Mouse (Mus musculus): ENCODE results near the gene Gm21969. TPM values are rescaled to one million over a fixed set of nuclear protein-coding genes. Genes with fewer than 3 reads are reported as not detected.

The Gm21969 gene
- total RNA-seq, 2 experiments from 2014 or later = 0.12 TPM; not detected in 1

DNA sequence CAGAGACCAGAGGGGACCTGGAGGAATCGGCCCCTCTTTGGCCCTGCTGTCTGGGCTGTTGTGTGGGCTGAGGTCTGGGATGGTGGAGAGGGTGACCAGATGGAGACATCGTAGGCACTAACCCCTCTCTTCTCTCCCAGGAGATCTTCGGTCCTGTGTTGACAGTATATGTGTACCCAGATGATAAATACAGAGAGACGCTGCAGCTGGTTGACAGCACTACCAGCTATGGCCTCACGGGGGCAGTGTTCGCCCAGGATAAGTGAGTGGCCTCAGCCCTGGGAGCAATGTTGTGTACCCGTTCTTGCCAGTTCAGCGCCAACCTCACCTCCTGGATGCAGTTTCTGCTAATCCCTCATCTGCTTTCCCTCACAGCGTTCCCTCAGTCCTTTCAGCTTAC is 41.0 kb downstream of the Gm21969 start:
- intact Hi-C loops (cut with DNase I) = loop anchor here (5.0 kb wide), 1 partner anchor 213 kb away; no protein-coding TSS in a partner anchor
- peak; percentile 86 for DNase-seq

DNA sequence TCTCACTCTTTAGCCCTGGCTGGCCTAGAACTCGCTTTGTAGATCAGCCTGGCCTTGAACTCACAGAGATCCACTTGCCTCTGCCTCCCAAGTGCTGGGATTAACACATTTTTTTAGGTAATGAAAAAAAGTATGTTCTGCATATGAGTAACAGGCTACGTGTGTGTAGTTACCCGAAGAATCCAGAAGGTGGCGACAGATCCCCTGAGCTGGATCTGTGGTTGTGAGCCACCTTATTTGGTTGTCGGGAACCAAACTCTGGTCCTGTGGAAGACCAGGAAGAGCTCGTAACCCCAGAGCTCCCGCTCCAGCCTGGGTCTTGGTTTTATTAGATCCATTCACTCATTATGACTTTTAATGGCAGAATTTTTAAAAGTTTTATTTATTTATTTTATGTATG is 43.9 kb downstream of the Gm21969 start:
- no peak for DNase-seq
- intact Hi-C loops (cut with DNase I) = no loop called here

DNA sequence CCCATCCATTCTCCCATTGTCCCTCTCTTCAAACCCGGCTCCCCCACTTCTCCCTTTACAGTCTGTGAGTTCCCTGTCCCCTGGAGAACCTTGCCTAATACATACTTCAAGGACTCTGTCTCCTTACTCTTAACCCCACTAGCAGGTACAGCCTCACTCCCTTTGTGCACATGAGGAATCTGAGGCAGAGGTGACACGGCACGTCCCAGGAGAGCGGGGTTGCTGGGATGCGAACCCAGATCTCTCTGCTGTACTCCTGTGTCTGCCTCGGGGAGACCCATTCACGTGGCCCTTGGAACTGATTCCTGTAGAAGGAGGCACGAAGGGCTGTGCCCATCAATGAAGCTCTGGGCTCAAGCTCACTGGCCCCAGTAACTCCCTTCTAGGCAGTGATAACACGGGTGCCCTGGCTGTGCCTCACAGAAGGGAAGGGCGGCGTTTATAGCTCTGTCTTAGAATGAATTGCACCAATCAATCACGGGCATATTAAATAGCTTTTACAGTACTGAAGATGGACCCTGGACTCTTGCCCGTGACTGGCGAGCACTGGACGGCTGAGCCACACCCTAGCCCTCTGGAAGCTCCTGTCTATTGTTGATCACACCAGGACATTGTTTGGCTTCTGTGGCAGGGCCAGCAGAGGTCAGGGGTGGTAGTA is 47.2 kb downstream of the Gm21969 start:
- intact Hi-C loops (cut with DNase I) = no loop called here
- DNase-seq = no peak

DNA sequence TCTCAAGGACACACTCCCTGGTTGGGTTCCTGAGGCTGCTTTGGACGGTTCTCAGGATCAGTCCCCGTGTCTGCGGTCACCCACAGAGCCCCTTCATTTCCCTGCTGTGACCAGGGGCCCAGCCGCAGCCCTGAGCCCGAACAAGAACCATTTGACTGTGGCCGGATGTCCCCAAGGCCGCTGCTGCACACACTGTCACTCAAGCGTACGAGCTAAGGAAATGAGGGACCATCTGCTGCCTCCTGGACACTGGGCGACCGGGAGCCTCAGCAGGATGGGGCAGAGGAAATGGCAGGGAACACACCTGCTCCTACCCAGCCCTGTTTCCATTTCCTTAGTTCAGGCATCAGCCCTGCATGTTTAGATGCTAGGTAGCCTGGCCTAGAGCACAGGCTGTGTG is 47.9 kb downstream of the Gm21969 start:
- intact Hi-C loops (cut with DNase I) = no loop called here
- DNase-seq = no peak

DNA sequence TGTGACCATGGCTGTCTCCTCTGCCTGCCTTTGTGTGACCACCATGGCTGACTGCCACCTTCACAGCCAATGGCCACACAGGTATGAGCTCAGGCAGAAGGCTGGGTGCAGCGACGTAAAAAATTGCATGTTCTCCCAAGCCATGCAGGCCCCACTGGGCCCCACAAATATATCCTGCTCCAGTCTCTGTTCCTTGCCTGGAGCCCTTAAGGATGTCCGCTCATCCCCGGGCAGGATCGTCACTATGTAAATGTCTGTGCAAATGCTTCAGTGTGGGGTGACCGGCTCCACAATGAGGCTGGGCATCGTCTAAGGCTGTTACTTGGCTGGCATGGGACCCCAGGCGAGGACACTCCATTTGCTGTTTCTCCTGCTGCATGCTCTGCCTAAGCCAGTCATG is 50.3 kb downstream of the Gm21969 start, which contains the start of gene Tas1r2:
TSS of gene Tas1r2 (plus strand) at position 301 of the 400 bp plus-strand sequence.
- intact Hi-C loops (cut with DNase I) = no loop called here
- DNase-seq = no peak

GRCm38 (mm10) chr4:139661897-139662296 is 58.9 kb downstream of the Gm21969 start:
- peak; percentile 77 for DNase-seq
- intact Hi-C loops (cut with DNase I) = no loop called here

GRCm38 (mm10) chr4:139667632-139668031 is 64.6 kb downstream of the Gm21969 start:
- no peak for DNase-seq
- intact Hi-C loops (cut with DNase I) = no loop called here

DNA sequence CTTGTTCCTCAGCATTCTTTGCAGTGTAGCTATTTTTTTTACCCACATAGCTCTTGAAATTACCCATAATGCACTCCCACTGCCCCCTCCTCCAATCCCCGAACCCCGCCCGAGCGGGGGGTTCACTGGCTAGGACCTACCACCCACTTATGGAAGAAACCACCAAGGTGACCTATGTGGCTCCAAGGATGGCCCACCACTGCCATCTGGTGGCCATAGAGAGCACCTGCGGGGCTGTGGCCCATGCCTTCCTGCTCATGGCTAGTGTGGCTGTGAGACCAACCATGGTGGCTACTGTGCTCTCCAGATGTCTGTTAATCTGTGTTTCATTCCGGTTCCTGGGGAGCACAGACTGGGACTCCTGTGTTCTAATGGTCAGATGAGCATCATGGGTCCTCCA is 66.9 kb downstream of the Gm21969 start:
- peak; percentile 66 for DNase-seq

DNA sequence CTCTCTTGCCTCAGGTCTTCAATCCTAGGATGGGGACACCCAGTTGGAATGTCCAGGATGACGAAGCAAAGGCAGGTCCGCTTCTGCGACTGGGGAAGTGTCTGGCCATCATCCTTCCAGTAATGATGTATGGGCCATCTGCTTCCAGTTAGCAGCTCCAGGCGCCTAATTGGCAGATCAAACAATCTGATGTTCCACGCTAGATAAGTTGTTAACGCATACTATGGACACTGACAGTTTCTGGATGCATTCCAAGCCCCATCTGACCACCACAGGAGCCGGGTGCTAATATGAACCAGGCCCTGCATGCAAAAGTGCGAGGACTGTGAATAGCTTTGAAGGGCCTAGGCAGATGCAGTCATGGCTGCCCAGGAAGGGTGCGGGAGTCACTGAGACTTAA is 72.7 kb downstream of the Gm21969 start:
- DNase-seq = peak; percentile 26
- intact Hi-C loops (cut with DNase I) = no loop called here

More for the DNA sequence above, 66.9 kb downstream of the Gm21969 start:
- intact Hi-C loops (cut with DNase I) = no loop called here

- intact Hi-C loops (cut with DNase I) = loop anchor here (2.0 kb wide), 1 partner anchor 175 kb away; no protein-coding TSS in a partner anchor
- DNase-seq = no peak
These were observed 81.0 kb downstream of the Gm21969 start for GRCm38 (mm10) chr4:139683728-139684638.

- DNase-seq = peak; percentile 76
These were observed 81.6 kb downstream of the Gm21969 start for GRCm38 (mm10) chr4:139684639-139685017.

DNA sequence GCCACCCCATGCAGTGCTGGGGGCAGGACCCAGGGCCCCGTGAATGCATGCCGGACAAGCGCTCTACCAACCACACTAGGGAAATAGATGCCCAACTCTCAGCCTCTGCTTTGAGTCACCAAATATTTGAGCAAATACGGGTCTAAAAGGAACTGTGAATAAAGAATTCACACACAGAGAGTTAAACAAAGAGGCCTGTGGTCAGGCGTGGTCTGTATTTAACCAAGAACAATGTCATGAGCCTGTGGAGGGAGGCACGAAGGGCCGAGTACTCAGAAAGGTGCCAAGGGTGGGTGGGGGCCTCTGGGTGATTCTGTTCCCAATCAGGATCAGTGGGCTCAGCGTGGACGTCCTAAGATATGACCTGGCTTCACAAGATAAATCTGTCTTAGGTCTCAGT is 85.1 kb downstream of the Gm21969 start:
- intact Hi-C loops (cut with DNase I) = no loop called here
- no peak for DNase-seq

More at GRCm38 (mm10) chr4:139684639-139685017, 81.6 kb downstream of the Gm21969 start:
- intact Hi-C loops (cut with DNase I) = loop anchor here (2.0 kb wide), 1 partner anchor 174 kb away; no protein-coding TSS in a partner anchor

DNA sequence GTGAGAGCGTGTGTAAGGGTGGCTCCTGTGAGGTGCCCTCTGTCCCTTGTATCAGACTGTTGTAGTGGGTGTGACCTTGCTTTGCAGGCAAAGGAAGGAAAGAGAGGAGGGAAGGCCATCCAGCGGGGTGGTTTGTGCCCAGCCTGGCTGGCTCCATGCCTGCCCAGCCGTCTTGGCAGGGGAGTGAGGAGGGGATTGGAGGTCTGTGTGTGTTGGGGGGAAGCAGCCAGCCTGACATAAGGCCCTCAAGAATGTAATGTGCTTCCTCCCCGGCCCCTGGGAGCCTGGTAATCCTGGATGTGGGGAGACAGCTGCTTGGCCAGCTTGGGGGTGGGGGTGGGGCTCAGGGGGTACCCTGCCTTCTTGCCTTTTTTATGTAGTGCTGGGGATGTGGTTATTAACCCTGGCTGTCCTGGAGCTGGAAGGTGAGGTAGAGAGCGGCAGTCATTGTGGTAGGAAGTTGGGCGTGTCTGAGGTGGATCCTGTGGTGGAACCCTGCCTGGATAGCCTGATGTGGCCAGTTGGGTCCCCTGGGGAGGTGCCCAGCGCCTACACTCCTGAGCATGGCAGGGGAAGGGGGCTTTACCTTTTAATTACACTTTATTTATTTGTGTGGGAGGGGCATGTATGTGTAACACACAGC is 86.8 kb downstream of the Gm21969 start:
- peak; percentile 78 for DNase-seq
- intact Hi-C loops (cut with DNase I) = no loop called here

DNA sequence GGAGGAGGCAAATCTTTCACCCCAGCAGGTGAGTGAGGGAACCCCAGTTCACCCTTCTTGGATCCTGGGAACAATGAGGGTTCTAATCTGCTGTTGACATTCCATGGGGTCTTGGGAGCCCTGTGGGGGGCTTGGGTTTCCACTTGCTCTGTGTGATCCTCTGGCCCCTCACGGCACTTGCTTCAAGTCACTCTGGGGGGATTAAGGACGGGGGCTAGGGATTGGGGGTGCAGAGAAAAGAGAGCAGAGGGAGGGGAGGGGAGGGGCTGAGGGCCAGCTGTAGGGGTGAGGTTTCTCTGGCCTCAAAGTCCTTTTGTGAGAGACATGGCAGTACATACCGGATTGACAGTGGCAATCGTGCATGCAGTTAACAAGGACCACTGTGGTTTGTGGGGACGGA is 90.3 kb downstream of the Gm21969 start:
- intact Hi-C loops (cut with DNase I) = no loop called here
- DNase-seq = no peak

DNA sequence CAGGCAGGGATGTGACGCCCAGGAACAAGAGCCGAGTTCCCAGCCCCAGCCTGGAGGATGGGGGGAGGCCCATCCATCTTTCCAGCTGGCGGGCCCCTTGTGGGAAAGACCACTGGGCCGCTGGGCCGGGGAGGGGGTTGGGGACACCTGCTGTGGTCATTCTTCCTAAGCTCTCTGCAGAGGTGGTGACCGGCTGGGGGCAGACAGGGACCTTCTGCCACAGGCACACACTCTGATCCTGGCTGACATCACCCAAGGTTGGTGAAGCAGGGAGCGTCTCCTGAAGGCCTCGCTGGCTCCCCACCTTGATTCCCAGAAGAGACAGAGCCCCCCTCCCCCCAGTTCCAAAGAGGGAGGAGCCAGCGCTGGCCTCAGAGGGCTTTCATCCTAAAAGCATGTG is 94.8 kb downstream of the Gm21969 start:
- intact Hi-C loops (cut with DNase I) = no loop called here

GRCm38 (mm10) chr4:139698602-139699001 is 95.6 kb downstream of the Gm21969 start:
- intact Hi-C loops (cut with DNase I) = no loop called here
- no peak for DNase-seq

More for the DNA sequence above, 94.8 kb downstream of the Gm21969 start:
- no peak for DNase-seq

DNA sequence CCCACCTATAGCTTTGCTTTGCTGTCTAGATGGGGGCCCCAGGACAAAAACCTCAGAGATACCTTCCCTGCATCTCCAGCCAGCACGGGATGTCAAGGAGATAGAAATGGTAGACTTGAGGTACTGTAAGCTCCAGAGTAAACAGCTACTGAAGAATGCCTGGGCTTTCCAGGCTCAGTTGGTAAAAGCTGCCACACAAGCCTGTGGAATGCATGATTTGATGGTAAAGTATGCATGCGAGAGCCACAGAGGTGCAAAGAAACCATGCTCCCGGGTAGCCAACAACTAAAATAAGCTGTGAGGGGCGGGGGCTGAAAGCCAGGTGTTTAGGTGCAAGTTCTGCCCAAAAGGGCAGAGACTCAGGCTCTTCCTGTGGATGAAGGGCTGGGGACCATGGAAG is 99.9 kb downstream of the Gm21969 start:
- intact Hi-C loops (cut with DNase I) = no loop called here
- DNase-seq = no peak

- DNase-seq = no peak
- intact Hi-C loops (cut with DNase I) = no loop called here
These were observed 100.5 kb downstream of the Gm21969 start for GRCm38 (mm10) chr4:139703468-139703867.

DNA sequence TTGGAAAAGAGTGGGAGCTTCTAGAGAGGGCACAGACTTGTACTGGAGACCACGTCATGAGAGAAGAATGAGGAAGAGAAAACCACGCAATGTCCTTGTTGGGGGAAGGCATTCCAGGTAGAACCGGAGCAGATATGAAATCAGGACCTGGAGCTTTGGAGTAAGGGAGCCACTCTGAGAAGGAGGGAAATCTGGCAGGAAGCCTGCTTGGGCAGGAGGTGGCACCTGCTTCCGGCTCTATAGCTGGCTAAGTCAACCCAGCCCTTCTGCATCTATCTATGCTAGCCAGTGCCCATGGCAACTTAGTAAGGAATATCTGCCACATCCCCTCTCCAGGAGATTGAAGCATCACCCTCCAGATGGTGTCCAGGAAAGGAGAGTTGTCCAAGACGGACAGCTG is 103.0 kb downstream of the Gm21969 start:
- intact Hi-C loops (cut with DNase I) = no loop called here
- DNase-seq = no peak

- intact Hi-C loops (cut with DNase I) = no loop called here
- DNase-seq = no peak
These were observed 107.7 kb downstream of the Gm21969 start for GRCm38 (mm10) chr4:139710467-139711334.
